Mouse (Mus musculus) forebrain, embryonic 14.5 days (tissue): Measurements from ENCODE around the gene Lsm14b. TPM values are rescaled to one million over a fixed set of nuclear protein-coding genes. Genes with fewer than 3 reads are reported as not detected.

Experiments
- ATAC-seq: fragments of 200-750 bp; cut with Nextera tagmentation; 2 replicates; pipeline ENCODE4 v1.8.0; 2017; ENCODE audit warnings: mild to moderate bottlenecking, moderate library complexity
- DNase-seq: peaks from one replicate; pipeline ENCODE4 v3.0.0-alpha.2; 2015; ENCODE audit warnings: low spot score
- H3K27ac ChIP-seq: fragments of 300-500 bp; sonication (generic); 2 replicates; pipeline ENCODE4 v1.5.1; 2014; ENCODE audit warnings: low read depth, mild to moderate bottlenecking, control low read depth, low read length, moderate library complexity
- H3K27me3 ChIP-seq: fragments of 300-500 bp; sonication (generic); replicated peaks from 2 replicates; pipeline ENCODE4 v1.6.1; 2014; ENCODE audit warnings: low read length, control low read depth, mixed read lengths; ENCODE audit not compliant: control insufficient read depth, insufficient read depth
- H3K36me3 ChIP-seq: fragments of 300-500 bp; sonication (generic); 2 replicates; pipeline ENCODE4 v1.6.1; 2014; ENCODE audit warnings: low read length, control low read depth; ENCODE audit not compliant: control insufficient read depth, insufficient read depth
- H3K4me1 ChIP-seq: fragments of 300-500 bp; sonication (generic); 2 replicates; pipeline ENCODE4 v1.6.1; 2014; ENCODE audit warnings: antibody characterized with exemption, low read length, control low read depth; ENCODE audit not compliant: control insufficient read depth, insufficient read depth
- H3K4me2 ChIP-seq: fragments of 300-500 bp; sonication (generic); 2 replicates; pipeline ENCODE4 v1.6.1; 2014; ENCODE audit warnings: mild to moderate bottlenecking, control low read depth, low read length
- H3K4me3 ChIP-seq: fragments of 300-500 bp; sonication (generic); 2 replicates; pipeline ENCODE4 v1.5.1; 2014; ENCODE audit warnings: low read depth, low read length, control low read depth
- H3K9ac ChIP-seq: fragments of 300-500 bp; sonication (generic); 2 replicates; pipeline ENCODE4 v1.6.1; 2014; ENCODE audit warnings: mild to moderate bottlenecking, low read length, control low read depth, moderate library complexity
- H3K9me3 ChIP-seq: fragments of 300-500 bp; sonication (generic); replicated peaks from 2 replicates; pipeline ENCODE4 v1.6.1; 2016; ENCODE audit warnings: low read length, control low read depth, mixed read lengths; ENCODE audit not compliant: control insufficient read depth
- WGBS: fragments of 180-500 bp; shearing (Covaris S2); extraction: QIAGEN DNeasy Blood & Tissue Kit; methylation state at CpG from one replicate; pipeline ENCODE4 v1.1.7; 2014; 5-methylcytosine and 5-hydroxymethylcytosine counted together
- polyA plus RNA-seq: library from polyadenylated mRNA; unstranded; fragments of >200 nt; fragmentation: Nextera tagmentation; extraction: Ambion mirVana; gene quantifications from 2 replicates; pipeline ENCODE4 v1.2.1, GENCODE M21; 2014

Lsm14b gene
- polyA plus RNA-seq, 1 experiment from 2014 or later = 29.1 TPM

DNA sequence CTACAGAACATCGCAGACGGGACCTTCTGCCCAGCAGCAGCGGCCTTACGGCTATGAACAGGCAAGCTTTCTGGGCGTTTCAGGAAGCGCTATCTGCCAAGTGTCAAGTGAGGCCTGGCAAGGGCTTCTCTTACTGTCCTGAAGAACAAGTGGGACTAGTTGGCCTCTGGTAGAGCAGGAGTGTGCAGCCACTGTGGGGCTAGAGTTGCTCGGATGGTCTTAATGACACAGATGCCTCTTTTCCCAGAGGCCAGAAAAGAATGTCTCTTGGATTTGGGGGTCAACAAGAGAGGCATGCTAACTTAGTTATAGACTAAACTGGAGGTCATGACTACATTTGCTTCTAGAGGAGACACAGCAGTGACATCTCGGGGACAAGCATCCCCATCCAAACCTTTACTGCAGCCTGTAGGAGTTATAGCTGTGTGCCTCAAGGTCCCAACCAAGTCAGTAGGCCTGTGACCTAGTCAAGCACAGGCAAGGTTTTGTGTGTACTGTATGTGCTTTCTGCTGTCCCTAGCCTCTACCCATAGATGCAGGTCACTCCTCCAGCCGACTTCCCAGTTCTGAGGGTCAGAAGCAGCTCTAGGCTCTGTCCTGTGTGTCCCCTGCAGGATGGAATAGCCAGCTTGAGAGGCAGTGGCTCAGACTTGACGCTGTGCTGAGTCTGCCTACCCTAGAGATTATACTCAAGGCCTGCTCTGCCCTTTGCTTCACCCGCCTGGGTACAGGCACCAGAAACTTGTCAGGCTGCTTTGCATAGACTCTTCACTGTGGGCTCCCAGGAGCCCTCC, 38.7 kb downstream of the Lsm14b start:
- H3K4me2 ChIP-seq = no peak overlapping the region
- H3K4me3 ChIP-seq = no peak overlapping the region
- no peak overlapping the region for H3K27ac ChIP-seq
- H3K27me3 ChIP-seq = no peaks in the 10 kb centered on the region
- DNase-seq = no peak
- 97% methylated on average over 11 of the region's 11 CpGs for WGBS
- no peaks in the 10 kb centered on the region for H3K9me3 ChIP-seq
- no peaks in the 10 kb centered on the region for H3K4me1 ChIP-seq
- no peak for ATAC-seq
- peaks cover 69% of the 10 kb centered on the region for H3K36me3 ChIP-seq
- H3K9ac ChIP-seq = no peak overlapping the region

DNA sequence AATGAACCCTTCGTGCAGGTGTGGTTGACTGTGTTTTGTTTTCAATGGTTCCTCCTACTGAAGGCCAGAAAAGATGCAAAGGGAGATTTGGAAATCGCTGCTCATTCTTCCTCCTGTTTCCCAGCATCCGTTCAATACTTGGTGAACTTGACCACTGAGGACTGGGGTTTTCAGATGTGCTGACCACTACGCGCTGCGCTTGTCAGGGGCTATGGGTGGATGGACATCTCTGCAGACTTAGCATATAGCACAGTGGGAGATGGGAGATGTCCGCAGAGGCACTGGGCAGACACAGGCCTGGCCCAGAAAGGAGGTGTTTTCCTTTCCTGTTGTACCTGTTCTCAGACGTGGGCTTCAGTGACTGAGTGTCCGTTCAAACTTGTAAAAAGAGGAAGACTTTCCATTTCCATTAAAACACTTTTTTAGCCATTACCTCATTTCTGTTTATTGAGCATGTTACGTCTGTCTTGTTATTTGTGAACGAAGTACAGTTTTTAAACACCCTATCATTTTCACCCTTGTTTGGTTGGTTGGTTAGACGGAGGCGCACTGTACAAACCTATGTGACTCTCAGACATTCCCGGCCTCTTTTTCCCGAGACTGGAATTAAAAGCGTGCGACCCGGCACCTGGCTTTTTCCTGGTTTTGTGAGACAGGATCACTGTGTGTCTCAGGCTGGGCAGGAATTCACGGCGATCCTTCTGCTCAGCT, 45.1 kb downstream of the Lsm14b start:
- Histone ChIP-seq H3K4me3 (peak overlapping the region; percentile 65), H3K27ac (peak overlapping the region; percentile 85), H3K4me1 (peaks cover 11% of the 10 kb centered on the region; the same call in 1 of the 2 replicates), H3K27me3 (no peaks in the 10 kb centered on the region), H3K9me3 (no peaks in the 10 kb centered on the region), H3K9ac (peak overlapping the region; percentile 82), H3K36me3 (peaks cover 35% of the 10 kb centered on the region), H3K4me2 (peak overlapping the region; percentile 91)
- 37% methylated on average over 20 of the region's 20 CpGs for WGBS
- DNase-seq (no peak), ATAC-seq (peak; percentile 11; the same call in 1 of the 2 replicates)

DNA sequence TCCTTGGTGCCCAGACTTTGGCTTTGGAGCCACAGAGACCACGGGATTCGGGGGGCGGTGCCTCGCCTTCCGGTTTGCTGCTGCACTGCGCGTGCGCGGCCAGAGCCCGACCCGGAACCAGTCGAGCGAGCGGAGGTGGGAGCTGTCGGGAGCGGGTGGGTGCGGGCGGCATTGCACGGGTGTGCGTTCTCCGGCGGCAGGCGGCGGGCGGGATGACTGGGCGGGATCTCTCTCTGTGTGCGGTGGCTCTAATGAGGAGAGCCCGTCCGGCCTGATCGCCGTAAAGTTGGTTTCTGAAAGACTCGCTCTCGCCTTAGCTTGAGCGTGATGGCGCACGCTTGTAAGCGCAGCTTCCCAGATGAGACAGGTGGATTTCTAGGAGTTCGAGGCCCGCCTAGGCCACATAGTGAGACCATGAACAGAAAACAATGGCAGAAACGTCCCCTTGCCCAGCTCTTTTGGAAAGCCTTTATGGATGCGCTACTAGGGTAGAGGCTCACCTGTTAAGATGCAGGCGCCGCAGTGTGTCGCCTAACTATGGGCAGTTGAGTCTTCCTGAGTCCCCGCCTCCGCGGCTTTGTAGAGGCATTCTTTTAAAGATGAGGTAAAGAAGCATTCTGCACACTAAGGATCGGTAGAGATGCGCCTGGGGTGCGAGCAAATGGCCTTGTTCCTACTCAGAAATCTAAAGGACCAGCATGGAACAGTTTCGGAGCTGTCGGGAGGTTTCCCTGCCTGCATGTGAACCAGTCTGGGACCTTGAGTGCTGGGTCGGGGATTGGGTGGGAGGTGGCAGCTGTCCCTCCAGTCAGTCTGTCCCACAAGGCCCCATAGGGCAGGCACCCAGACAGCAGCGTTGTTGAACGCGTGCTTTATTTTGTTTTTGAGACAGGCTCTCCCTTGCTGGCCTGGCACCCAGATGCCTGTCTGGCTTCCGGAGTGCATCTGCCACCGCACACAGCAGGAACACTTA, 46.0 kb downstream of the Lsm14b start, which contains the start of gene Mtg2:
TSS of gene Mtg2 (plus strand) at position 108 of the 973 bp plus-strand sequence.
- H3K27me3 ChIP-seq = no peaks in the 10 kb centered on the region
- no peaks in the 10 kb centered on the region for H3K9me3 ChIP-seq
- H3K4me3 ChIP-seq = peak within 1 kb of the TSS; percentile 65
- ATAC-seq (peak; percentile 97), DNase-seq (peak; percentile 95)
- H3K9ac ChIP-seq = peak within 1 kb of the TSS; percentile 82
- peaks cover 11% of the 10 kb centered on the region; the same call in 1 of the 2 replicates for H3K4me1 ChIP-seq
- H3K36me3 ChIP-seq = peaks cover 35% of the 10 kb centered on the region
- WGBS = 5% methylated on average over 58 of the region's 58 CpGs
- H3K27ac ChIP-seq = peak within 1 kb of the TSS; percentile 85
- H3K4me2 ChIP-seq = peak within 1 kb of the TSS; percentile 91

DNA sequence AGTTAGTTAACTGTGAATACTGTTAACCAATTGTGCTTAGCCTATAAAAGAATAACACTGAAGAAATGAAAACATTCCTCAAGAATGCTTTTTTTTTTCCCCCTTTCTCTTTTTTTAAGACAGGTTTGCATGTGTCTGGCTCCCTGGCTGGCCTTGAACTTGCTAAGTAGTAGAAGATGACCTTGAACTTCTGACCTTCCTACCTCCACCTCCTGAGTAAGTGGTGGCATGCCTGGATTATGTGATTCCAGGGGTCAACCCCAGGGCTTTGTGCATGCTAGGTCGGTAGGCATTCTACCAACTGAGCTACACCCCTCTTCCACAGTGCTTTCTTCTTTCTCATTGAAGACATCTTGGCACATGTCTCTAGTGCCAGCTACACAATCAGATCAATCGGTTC, 46.9 kb downstream of the Lsm14b start:
- H3K36me3 ChIP-seq = peaks cover 35% of the 10 kb centered on the region
- H3K4me3 ChIP-seq = no peak overlapping the region
- no peaks in the 10 kb centered on the region for H3K9me3 ChIP-seq
- H3K9ac ChIP-seq = no peak overlapping the region
- peak overlapping the region; percentile 91; the same call in 1 of the 2 replicates for H3K4me2 ChIP-seq
- ATAC-seq (no peak), DNase-seq (no peak)
- no peak overlapping the region for H3K27ac ChIP-seq
- peaks cover 11% of the 10 kb centered on the region; the same call in 1 of the 2 replicates for H3K4me1 ChIP-seq
- H3K27me3 ChIP-seq = no peaks in the 10 kb centered on the region
- 86% methylated on average over 2 of the region's 2 CpGs for WGBS

DNA sequence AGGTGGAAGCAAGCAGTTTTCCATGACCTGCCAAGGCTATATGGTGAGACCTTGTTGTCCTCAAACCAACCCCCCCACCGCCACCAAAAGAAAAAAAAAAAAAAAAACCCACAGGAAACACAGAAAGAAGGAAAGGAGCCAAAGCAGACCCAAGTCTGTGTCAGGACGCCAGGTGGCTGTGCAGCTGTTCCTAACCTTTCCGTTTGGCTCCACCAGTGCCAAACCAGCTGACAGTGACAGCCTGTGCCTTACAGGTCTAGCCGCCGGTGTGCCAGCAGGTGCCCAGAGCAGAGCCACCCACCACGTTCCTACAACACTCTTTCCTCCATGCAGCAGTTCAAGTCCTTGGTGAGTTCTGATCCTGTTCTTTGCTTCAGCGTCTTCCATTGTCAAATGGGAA, 48.1 kb downstream of the Lsm14b start:
- WGBS = 86% methylated on average over 7 of the region's 7 CpGs
- peaks cover 11% of the 10 kb centered on the region; the same call in 1 of the 2 replicates for H3K4me1 ChIP-seq
- H3K36me3 ChIP-seq = peaks cover 27% of the 10 kb centered on the region
- no peak overlapping the region for H3K27ac ChIP-seq
- H3K9ac ChIP-seq = no peak overlapping the region
- H3K27me3 ChIP-seq = no peaks in the 10 kb centered on the region
- ATAC-seq (no peak), DNase-seq (no peak)
- no peak overlapping the region for H3K4me2 ChIP-seq
- H3K4me3 ChIP-seq = no peak overlapping the region
- no peaks in the 10 kb centered on the region for H3K9me3 ChIP-seq

DNA sequence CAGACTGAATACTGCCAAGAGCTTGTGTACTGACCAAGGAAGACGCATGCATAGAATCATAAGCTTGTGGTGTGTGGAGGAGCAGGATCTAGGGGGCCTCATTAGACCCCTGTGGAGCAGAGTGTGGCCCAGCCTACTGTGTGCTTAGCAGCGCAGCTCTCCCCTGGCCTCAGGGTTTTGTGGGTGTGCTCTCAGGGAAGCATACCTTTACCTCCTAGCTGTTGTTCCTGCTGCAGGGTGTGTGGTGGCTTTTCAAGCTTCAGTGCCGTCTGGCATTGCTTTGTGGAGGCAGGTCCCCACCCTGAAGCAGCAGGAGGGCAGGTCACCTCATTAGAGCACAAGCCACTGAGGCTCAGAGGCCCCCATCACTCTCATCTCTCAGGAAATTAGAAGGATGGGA, 52.8 kb downstream of the Lsm14b start:
- H3K4me3 ChIP-seq = no peak overlapping the region
- peaks cover 45% of the 10 kb centered on the region for H3K36me3 ChIP-seq
- no peak for DNase-seq
- no peaks in the 10 kb centered on the region for H3K9me3 ChIP-seq
- H3K4me1 ChIP-seq = no peaks in the 10 kb centered on the region
- WGBS = 55% methylated on average over 3 of the region's 3 CpGs
- no peaks in the 10 kb centered on the region for H3K27me3 ChIP-seq
- no peak overlapping the region for H3K27ac ChIP-seq
- no peak overlapping the region for H3K9ac ChIP-seq
- no peak for ATAC-seq
- no peak overlapping the region for H3K4me2 ChIP-seq

DNA sequence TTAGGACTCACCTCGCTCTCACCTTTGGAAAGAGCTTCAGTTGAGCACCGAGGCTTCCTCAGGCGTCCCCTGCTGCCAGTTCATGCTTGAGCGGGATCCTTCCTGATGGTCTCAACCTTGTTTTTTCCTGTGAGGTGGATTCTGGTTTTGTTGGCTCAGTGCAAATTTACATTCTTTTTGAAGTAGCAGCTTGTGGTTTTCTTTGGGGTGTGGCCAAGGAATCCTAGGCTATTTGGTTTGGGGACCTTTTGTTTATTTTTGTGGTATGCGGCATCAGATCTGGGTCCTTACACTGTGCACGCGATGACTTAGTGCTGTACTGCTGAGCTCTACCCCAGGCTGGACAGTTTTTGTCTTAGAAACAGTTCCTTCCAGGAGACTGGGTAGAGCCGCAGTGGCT, 55.9 kb downstream of the Lsm14b start:
- ATAC-seq (no peak), DNase-seq (no peak)
- 93% methylated on average over 8 of the region's 8 CpGs for WGBS

DNA sequence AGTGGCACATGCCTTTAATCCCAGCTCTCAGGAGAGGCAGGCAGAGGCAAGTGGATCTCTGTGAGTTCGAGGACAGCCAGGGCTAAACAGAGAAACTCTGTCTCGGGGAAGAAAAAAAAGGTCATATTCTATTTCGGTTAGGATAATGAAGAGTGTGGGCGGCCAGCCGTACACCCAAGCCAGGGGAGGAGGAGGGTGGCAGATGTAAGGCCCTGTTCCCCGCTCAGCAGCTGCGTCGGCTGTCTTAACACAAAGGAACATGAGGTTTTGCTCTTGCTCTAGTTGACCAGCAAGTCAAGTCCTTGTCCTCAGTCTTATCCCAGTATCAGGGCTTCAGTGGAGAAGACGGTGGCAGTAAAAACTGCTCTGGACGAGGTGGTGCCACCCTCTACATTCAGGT, 58.3 kb downstream of the Lsm14b start:
- Histone ChIP-seq H3K9me3 (no peaks in the 10 kb centered on the region), H3K4me3 (no peak overlapping the region), H3K36me3 (peaks cover 47% of the 10 kb centered on the region), H3K4me1 (no peaks in the 10 kb centered on the region), H3K9ac (no peak overlapping the region), H3K27me3 (no peaks in the 10 kb centered on the region), H3K4me2 (no peak overlapping the region), H3K27ac (no peak overlapping the region)
- WGBS = 90% methylated on average over 10 of the region's 10 CpGs
- ATAC-seq (no peak), DNase-seq (no peak)

More for the DNA sequence above, 55.9 kb downstream of the Lsm14b start:
- Histone ChIP-seq H3K4me2 (no peak overlapping the region), H3K9ac (no peak overlapping the region), H3K27ac (no peak overlapping the region), H3K9me3 (no peaks in the 10 kb centered on the region), H3K4me1 (no peaks in the 10 kb centered on the region), H3K36me3 (peaks cover 47% of the 10 kb centered on the region), H3K27me3 (no peaks in the 10 kb centered on the region), H3K4me3 (no peak overlapping the region)
